Mouse (Mus musculus) urinary bladder, adult 18-20 months (tissue): ENCODE measurements around the gene 1700047I17Rik2.
"Not testable (repeated sequence)": the region's sequence is repeated elsewhere in the genome, so short reads cannot be mapped to it uniquely, and the experiment has no call there.

ENCODE experiments used
- DNase-seq, 2 experiments: peaks; one replicate each; pipeline ENCODE4 v3.0.0; 2022; ENCODE audit warnings: low spot score in 2 of 2, mixed read lengths in 2 of 2

1700047I17Rik2 gene

DNA sequence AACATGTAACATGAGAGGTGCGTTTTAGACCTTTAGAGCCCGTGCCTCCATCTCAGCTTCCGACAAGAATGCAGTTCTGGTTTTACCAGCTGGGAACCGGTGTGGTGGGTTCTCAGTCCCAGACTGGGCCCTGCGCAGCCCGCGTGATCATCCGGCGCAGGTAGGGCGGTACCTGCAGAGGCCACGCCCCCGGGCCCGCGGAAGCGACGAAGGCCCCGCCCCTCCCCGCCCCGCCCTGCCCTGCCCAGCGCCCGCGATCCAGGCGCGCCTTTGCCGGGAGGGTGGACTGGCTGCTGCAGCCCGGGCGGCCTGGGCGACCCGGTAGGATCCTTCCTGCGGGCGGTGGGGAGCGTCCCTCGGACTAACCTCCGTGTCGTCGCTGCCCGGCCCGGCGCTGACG, at the start of gene 1700047I17Rik2:
Gene 1700047I17Rik2 (plus strand): TSS at position 287 of the 400 bp plus-strand sequence.
- DNase-seq = not testable (repeated sequence)

DNA sequence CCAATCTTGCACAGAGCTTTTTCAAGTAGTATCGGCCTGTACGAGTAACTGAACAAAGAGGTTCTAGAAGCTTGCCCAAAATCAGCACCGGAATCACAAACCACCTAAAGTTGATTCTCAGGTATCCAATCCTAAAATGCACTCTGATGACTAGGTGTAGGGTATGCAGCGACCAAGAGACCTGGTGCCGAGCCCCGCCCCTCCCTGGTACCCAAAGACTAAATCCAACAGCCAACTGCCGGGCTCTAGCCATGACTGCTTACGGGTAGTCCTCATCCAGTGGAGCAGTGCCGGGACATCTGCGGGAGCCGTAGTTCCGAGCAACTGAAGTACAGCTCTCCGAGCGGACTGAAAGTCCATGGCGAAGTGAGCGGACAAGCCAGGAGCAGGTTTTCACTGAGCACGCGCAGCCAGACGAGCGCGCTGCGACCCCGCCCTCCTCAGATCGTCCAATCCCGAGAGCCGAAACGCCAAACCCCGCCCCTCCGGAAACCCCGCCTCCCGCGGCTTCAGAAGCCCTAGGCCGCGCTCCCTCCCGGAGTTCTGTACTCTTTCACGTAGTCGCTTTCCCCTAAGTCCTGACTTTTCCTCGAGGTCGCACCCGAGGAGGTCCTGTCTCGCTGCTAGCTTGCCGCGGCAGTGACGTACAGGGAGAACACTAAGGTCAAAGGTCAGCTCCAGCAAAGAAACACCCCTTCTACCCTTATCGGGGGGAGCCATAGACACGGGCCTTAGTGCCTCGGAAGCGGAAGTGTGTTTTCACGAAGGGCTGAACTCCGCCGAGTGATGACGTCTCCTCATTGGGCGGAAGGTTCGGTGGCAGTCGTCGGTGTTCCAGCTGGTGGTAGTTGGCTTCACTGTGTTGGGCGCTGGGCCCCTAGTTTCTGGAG, 44.6 kb upstream of the 1700047I17Rik2 start, which contains the start of gene Srp54b:
Gene Srp54b (plus strand): TSS at position 546 of the 890 bp plus-strand sequence.
- not testable (repeated sequence) for DNase-seq

DNA sequence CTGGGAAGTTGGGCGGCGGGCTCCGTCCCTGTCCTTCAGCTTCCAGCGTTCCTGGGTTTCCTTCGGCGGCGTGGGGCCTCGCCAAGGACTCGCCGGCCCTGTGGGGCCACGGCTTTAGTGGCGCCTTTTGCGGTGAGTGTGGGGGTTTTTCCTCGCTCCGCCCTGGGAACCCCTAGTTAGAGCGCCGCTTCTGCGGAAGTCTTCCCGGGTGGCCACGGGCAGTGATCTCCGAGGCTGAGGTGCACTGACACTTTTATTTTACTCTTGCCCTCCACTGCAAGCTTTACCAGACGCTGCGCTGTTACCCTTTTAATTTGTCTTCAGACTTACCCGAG, 44.0 kb upstream of the 1700047I17Rik2 start:
- not testable (repeated sequence) for DNase-seq

- not testable (repeated sequence) for DNase-seq
These were observed 32.3 kb upstream of the 1700047I17Rik2 start for GRCm38 (mm10) chr12:55167034-55167557.

- not testable (repeated sequence) for DNase-seq
These were observed 11.7 kb upstream of the 1700047I17Rik2 start for GRCm38 (mm10) chr12:55187686-55188085.

- DNase-seq = not testable (repeated sequence)
These were observed 10.3 kb upstream of the 1700047I17Rik2 start for GRCm38 (mm10) chr12:55189127-55189526.

DNA sequence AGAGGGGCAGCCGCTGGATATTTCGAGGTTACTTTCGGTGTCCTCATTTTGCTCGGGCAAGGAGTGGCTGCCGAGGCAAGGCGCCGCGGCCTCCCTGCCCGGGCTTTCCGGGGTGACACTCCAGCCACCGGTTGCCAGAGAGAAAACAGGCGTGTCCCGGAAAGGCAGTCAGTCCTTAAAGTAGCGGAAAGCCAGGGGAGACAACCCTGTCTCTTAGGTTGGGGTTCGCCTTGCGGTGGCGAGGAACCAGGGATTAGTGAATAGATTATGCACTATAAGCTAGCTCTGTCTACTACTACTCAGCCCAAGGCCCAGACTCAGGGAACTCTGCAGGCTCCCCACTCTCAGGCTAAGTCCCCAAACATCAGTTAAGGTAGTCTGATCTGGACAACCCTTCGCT, 407 bp downstream of the 1700047I17Rik2 start:
- DNase-seq = not testable (repeated sequence)

GRCm38 (mm10) chr12:55212944-55213343, 13.6 kb downstream of the 1700047I17Rik2 start:
- DNase-seq = not testable (repeated sequence)

GRCm38 (mm10) chr12:55229626-55230519, 30.5 kb downstream of the 1700047I17Rik2 start, which contains the start of gene Srp54c:
TSS of gene Srp54c (plus strand) at chr12:55230168.
- not testable (repeated sequence) for DNase-seq

DNA sequence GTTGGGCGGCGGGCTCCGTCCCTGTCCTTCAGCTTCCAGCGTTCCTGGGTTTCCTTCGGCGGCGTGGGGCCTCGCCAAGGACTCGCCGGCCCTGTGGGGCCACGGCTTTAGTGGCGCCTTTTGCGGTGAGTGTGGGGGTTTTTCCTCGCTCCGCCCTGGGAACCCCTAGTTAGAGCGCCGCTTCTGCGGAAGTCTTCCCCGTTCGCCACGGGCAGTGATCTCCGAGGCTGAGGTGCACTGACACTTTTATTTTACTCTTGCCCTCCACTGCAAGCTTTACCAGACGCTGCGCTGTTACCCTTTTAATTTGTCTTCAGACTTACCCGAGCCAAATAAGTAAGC, 31.1 kb downstream of the 1700047I17Rik2 start:
- not testable (repeated sequence) for DNase-seq

GRCm38 (mm10) chr12:55242243-55242642, 42.9 kb downstream of the 1700047I17Rik2 start:
- DNase-seq = not testable (repeated sequence)

GRCm38 (mm10) chr12:55261950-55262349, 62.6 kb downstream of the 1700047I17Rik2 start:
- DNase-seq = not testable (repeated sequence)

DNA sequence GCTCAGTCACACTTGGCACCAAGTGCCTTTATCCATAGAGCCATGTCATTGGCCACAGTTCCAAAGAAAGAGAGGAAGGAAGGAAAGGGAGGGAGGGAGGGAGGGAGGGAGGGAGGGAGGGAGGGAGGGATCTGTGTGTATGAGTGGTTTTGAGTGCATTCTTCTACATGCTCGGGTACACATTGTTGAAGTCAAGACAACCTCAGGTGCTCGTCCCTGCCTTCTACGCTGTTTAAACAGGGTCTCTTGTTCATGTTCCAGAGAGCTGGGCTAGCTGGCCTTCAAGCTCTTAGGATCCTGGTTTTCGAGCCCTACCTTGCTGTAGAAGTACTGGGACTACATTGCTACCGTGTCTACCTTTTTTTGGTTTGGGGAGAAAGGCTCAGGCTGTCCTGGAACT, 64.0 kb downstream of the 1700047I17Rik2 start:
- DNase-seq = not testable (repeated sequence)
